Mouse (Mus musculus) embryonic facial prominence, embryonic 12.5 days (tissue): ENCODE data around the gene Stard5. TPM values are rescaled to one million over a fixed set of nuclear protein-coding genes. Genes with fewer than 3 reads are reported as not detected.
A peak's percentile ranks its signal among the peaks of the same experiment; 100 is the strongest.

Experiments used
- ATAC-seq: fragments of 200-750 bp; cut with Nextera tagmentation; 2 replicates; pipeline ENCODE4 v1.8.0; 2017; ENCODE audit not compliant: insufficient number of reproducible peaks, insufficient read depth, low FRiP score, low TSS enrichment
- H3K27ac ChIP-seq: fragments of 300-500 bp; sonication (generic); 2 replicates; pipeline ENCODE4 v1.5.1; 2016; ENCODE audit warnings: mild to moderate bottlenecking
- H3K27me3 ChIP-seq: fragments of 300-500 bp; sonication (generic); 2 replicates; pipeline ENCODE4 v1.6.1; 2016; ENCODE audit warnings: mild to moderate bottlenecking, moderate library complexity
- H3K36me3 ChIP-seq: fragments of 300-500 bp; sonication (generic); 2 replicates; pipeline ENCODE4 v1.6.1; 2016; ENCODE audit warnings: mild to moderate bottlenecking
- H3K4me1 ChIP-seq: fragments of 300-500 bp; sonication (generic); 2 replicates; pipeline ENCODE4 v1.6.1; 2016
- H3K4me2 ChIP-seq: fragments of 300-500 bp; sonication (generic); replicated peaks from 2 replicates; pipeline ENCODE4 v1.6.1; 2016; ENCODE audit warnings: mild to moderate bottlenecking, moderate library complexity
- H3K4me3 ChIP-seq: fragments of 300-500 bp; sonication (generic); 2 replicates; pipeline ENCODE4 v1.5.1; 2016; ENCODE audit warnings: mild to moderate bottlenecking
- H3K9ac ChIP-seq: fragments of 300-500 bp; sonication (generic); 2 replicates; pipeline ENCODE4 v1.6.1; 2016; ENCODE audit warnings: mild to moderate bottlenecking, moderate library complexity
- H3K9me3 ChIP-seq: fragments of 300-500 bp; sonication (generic); 2 replicates; pipeline ENCODE4 v1.6.1; 2016; ENCODE audit warnings: mild to moderate bottlenecking, moderate library complexity
- WGBS: fragments of 180-500 bp; shearing (Covaris S2); methylation state at CpG from one replicate; pipeline ENCODE4 v1.1.7; 2016; 5-methylcytosine and 5-hydroxymethylcytosine counted together
- polyA plus RNA-seq: library from polyadenylated mRNA; unstranded; fragments of >200 nt; fragmentation: Nextera tagmentation; extraction: Ambion mirVana; gene quantifications from 2 replicates; pipeline ENCODE4 v1.2.1, GENCODE M21; 2016

Stard5 gene
- 25.7 and 27.2 TPM in 2 replicates for polyA plus RNA-seq

- Histone ChIP-seq H3K4me2 (peak within 1 kb of the TSS; percentile 69), H3K9me3 (no peaks in the 10 kb centered on the region), H3K27ac (peak within 1 kb of the TSS; percentile 47; the same call in 1 of the 2 replicates), H3K4me3 (peak within 1 kb of the TSS; percentile 61), H3K27me3 (no peaks in the 10 kb centered on the region), H3K36me3 (peaks cover 13% of the 10 kb centered on the region; the same call in 1 of the 2 replicates), H3K9ac (peak within 1 kb of the TSS; percentile 72), H3K4me1 (peaks cover 24% of the 10 kb centered on the region)
- ATAC-seq, result peak; percentile 98
- WGBS, result 1% methylated on average over 35 of the region's 35 CpGs
These were observed at the start of gene Stard5 for GRCm38 (mm10) chr7:83631828-83632681. Gene Stard5 (plus strand): TSS chr7:83631959.

- 0 out of 2 replicates have a peak, but pooled peaks have one; percentile 52 for ATAC-seq
These were observed 46.9 kb upstream of the Stard5 start, which contains the start of gene Tmc3 for GRCm38 (mm10) chr7:83584639-83585471. Gene Tmc3 (plus strand): TSS chr7:83584927.

GRCm38 (mm10) chr7:83594056-83594455 is 37.7 kb upstream of the Stard5 start:
- no peak for ATAC-seq

More at GRCm38 (mm10) chr7:83584639-83585471, 46.9 kb upstream of the Stard5 start, which contains the start of gene Tmc3:
- no peaks in the 10 kb centered on the region for H3K36me3 ChIP-seq
- H3K4me1 ChIP-seq, result peaks cover 13% of the 10 kb centered on the region
- H3K27ac ChIP-seq, result peak within 1 kb of the TSS; percentile 31; the same call in 1 of the 2 replicates
- H3K4me2 ChIP-seq, result no peak within 1 kb of the TSS
- WGBS, result 36% methylated on average over 11 of the region's 11 CpGs
- H3K9me3 ChIP-seq, result no peaks in the 10 kb centered on the region
- no peak within 1 kb of the TSS for H3K9ac ChIP-seq
- no peaks in the 10 kb centered on the region for H3K27me3 ChIP-seq
- H3K4me3 ChIP-seq, result no peak within 1 kb of the TSS

GRCm38 (mm10) chr7:83597063-83597462 is 34.7 kb upstream of the Stard5 start:
- Histone ChIP-seq H3K9me3 (no peaks in the 10 kb centered on the region), H3K4me3 (no peak overlapping the region), H3K4me2 (no peak overlapping the region), H3K27me3 (no peaks in the 10 kb centered on the region), H3K36me3 (no peaks in the 10 kb centered on the region), H3K27ac (no peak overlapping the region), H3K9ac (no peak overlapping the region), H3K4me1 (no peaks in the 10 kb centered on the region)
- WGBS, result 84% methylated on average over 3 of the region's 3 CpGs
- no peak for ATAC-seq

More at GRCm38 (mm10) chr7:83594056-83594455, 37.7 kb upstream of the Stard5 start:
- Histone ChIP-seq H3K27me3 (no peaks in the 10 kb centered on the region), H3K4me2 (no peak overlapping the region), H3K36me3 (no peaks in the 10 kb centered on the region), H3K9ac (no peak overlapping the region), H3K27ac (no peak overlapping the region), H3K4me1 (no peaks in the 10 kb centered on the region), H3K9me3 (no peaks in the 10 kb centered on the region), H3K4me3 (no peak overlapping the region)
- WGBS, result 77% methylated on average over 3 of the region's 3 CpGs

GRCm38 (mm10) chr7:83598997-83599912 is 32.5 kb upstream of the Stard5 start:
- no peak overlapping the region for H3K4me3 ChIP-seq
- H3K4me1 ChIP-seq, result peaks cover 7% of the 10 kb centered on the region
- 86% methylated on average over 13 of the region's 13 CpGs for WGBS
- no peak overlapping the region for H3K9ac ChIP-seq
- H3K27ac ChIP-seq, result no peak overlapping the region
- no peaks in the 10 kb centered on the region for H3K27me3 ChIP-seq
- no peak overlapping the region for H3K4me2 ChIP-seq
- no peaks in the 10 kb centered on the region for H3K36me3 ChIP-seq
- ATAC-seq, result no peak
- no peaks in the 10 kb centered on the region for H3K9me3 ChIP-seq

- 59% methylated on average over 8 of the region's 8 CpGs for WGBS
- no peak overlapping the region for H3K4me3 ChIP-seq
- no peaks in the 10 kb centered on the region for H3K9me3 ChIP-seq
- ATAC-seq, result no peak
- H3K9ac ChIP-seq, result no peak overlapping the region
- H3K27me3 ChIP-seq, result no peaks in the 10 kb centered on the region
- no peak overlapping the region for H3K27ac ChIP-seq
- no peak overlapping the region for H3K4me2 ChIP-seq
- peaks cover 13% of the 10 kb centered on the region for H3K4me1 ChIP-seq
- H3K36me3 ChIP-seq, result no peaks in the 10 kb centered on the region
These were observed 31.9 kb upstream of the Stard5 start for GRCm38 (mm10) chr7:83599913-83600286.

GRCm38 (mm10) chr7:83604180-83604944 is 27.4 kb upstream of the Stard5 start:
- no peaks in the 10 kb centered on the region for H3K36me3 ChIP-seq
- H3K9me3 ChIP-seq, result no peaks in the 10 kb centered on the region
- no peaks in the 10 kb centered on the region for H3K27me3 ChIP-seq
- H3K27ac ChIP-seq, result peak overlapping the region; percentile 8; the same call in 1 of the 2 replicates
- peaks cover 19% of the 10 kb centered on the region for H3K4me1 ChIP-seq
- no peak overlapping the region for H3K9ac ChIP-seq
- 85% methylated on average over 7 of the region's 7 CpGs for WGBS
- no peak overlapping the region for H3K4me3 ChIP-seq
- ATAC-seq, result no peak
- H3K4me2 ChIP-seq, result no peak overlapping the region

- Histone ChIP-seq H3K4me3 (no peak overlapping the region), H3K4me1 (peaks cover 19% of the 10 kb centered on the region), H3K27ac (no peak overlapping the region), H3K36me3 (no peaks in the 10 kb centered on the region), H3K27me3 (no peaks in the 10 kb centered on the region), H3K4me2 (no peak overlapping the region), H3K9ac (no peak overlapping the region), H3K9me3 (no peaks in the 10 kb centered on the region)
- 96% methylated on average over 2 of the region's 2 CpGs for WGBS
- ATAC-seq, result no peak
These were observed 25.0 kb upstream of the Stard5 start for GRCm38 (mm10) chr7:83606796-83607195.

GRCm38 (mm10) chr7:83609891-83610290 is 21.9 kb upstream of the Stard5 start:
- H3K4me1 ChIP-seq, result peaks cover 5% of the 10 kb centered on the region; the same call in 1 of the 2 replicates
- H3K4me3 ChIP-seq, result no peak overlapping the region
- H3K4me2 ChIP-seq, result no peak overlapping the region
- 93% methylated on average over 4 of the region's 4 CpGs for WGBS
- no peak overlapping the region for H3K9ac ChIP-seq
- no peaks in the 10 kb centered on the region for H3K27me3 ChIP-seq
- ATAC-seq, result no peak
- no peaks in the 10 kb centered on the region for H3K9me3 ChIP-seq
- H3K27ac ChIP-seq, result no peak overlapping the region
- no peaks in the 10 kb centered on the region for H3K36me3 ChIP-seq

- H3K36me3 ChIP-seq, result no peaks in the 10 kb centered on the region
These were observed 19.9 kb upstream of the Stard5 start for GRCm38 (mm10) chr7:83611886-83612285.

More at GRCm38 (mm10) chr7:83611886-83612285, 19.9 kb upstream of the Stard5 start:
- Histone ChIP-seq H3K27ac (no peak overlapping the region), H3K27me3 (no peaks in the 10 kb centered on the region), H3K4me1 (peaks cover 6% of the 10 kb centered on the region; the same call in 1 of the 2 replicates), H3K4me3 (no peak overlapping the region), H3K9ac (no peak overlapping the region), H3K4me2 (no peak overlapping the region), H3K9me3 (no peaks in the 10 kb centered on the region)
- no peak for ATAC-seq
- 89% methylated on average over 1 of the region's 1 CpGs for WGBS
